Mouse (Mus musculus): ENCODE measurements around the gene Dbi. TPM values are rescaled to one million over a fixed set of nuclear protein-coding genes. Genes with fewer than 3 reads are reported as not detected.
A peak's percentile ranks its signal among the peaks of the same experiment; 100 is the strongest.

The Dbi gene
- polyA plus RNA-seq, 1 experiment = 698 TPM

GRCm38 (mm10) chr1:120101227-120101609 lies 19.7 kb downstream of the Dbi start:
- Histone ChIP-seq H3ac (ENCODE audit: control insufficient read depth, insufficient read length) (no peak overlapping the region), H3K4me2 (ENCODE audit: low read depth) (no peak overlapping the region), H3K79me2 (ENCODE audit: control insufficient read depth, insufficient read depth) (no peaks in the 10 kb centered on the region), H3K36me3 (ENCODE audit: control insufficient read depth, insufficient read depth) (no peaks in the 10 kb centered on the region), H3K4me3 (no peak overlapping the region), H3K27me3 (ENCODE audit: control insufficient read depth, insufficient read depth, insufficient read length) (no peaks in the 10 kb centered on the region)
- no peak for TF ChIP-seq USF1 (IDR thresholded peaks at IDR 0.05; ENCODE audit: low read depth)
- no peak for TF ChIP-seq POLR2A (IDR thresholded peaks at IDR 0.05; ENCODE audit: insufficient read length, low read depth)
- TF ChIP-seq MYOD1 (IDR thresholded peaks at IDR 0.05; ENCODE audit: control insufficient read depth in 1 of 3, insufficient read length in 2 of 3, low read depth in 2 of 3) = no peak
- TF ChIP-seq E2F4 (IDR thresholded peaks at IDR 0.05; ENCODE audit: insufficient read depth) = no peak

GRCm38 (mm10) chr1:120100456-120101226 lies 20.2 kb downstream of the Dbi start:
- TF ChIP-seq CEBPB (IDR thresholded peaks at IDR 0.05; ENCODE audit: insufficient read depth, poor library complexity, severe bottlenecking) (no peak), TCF12 (IDR thresholded peaks at IDR 0.05; ENCODE audit: insufficient read depth, poor library complexity, severe bottlenecking) (no peak), E2F4 (IDR thresholded peaks at IDR 0.05; ENCODE audit: insufficient read depth) (no peak), REST (IDR thresholded peaks at IDR 0.05; ENCODE audit: insufficient read depth, insufficient read length) (no peak), USF1 (IDR thresholded peaks at IDR 0.05; ENCODE audit: low read depth) (no peak), POLR2AphosphoS2 (IDR thresholded peaks at IDR 0.05; ENCODE audit: insufficient read length, low read depth) (no peak), POLR2A (IDR thresholded peaks at IDR 0.05; ENCODE audit: insufficient read length, low read depth) (no peak), MYOD1 (IDR thresholded peaks at IDR 0.05; ENCODE audit: control insufficient read depth in 1 of 3, insufficient read length in 2 of 3, low read depth in 2 of 3) (no peak), TCF3 (IDR thresholded peaks at IDR 0.05; ENCODE audit: insufficient read length, low read depth) (no peak), MYOG (IDR thresholded peaks at IDR 0.05; ENCODE audit: control insufficient read depth in 1 of 3, insufficient read depth in 1 of 3, insufficient read length in 2 of 3, low read depth in 2 of 3) (no peak), SRF (IDR thresholded peaks at IDR 0.05; ENCODE audit: control insufficient read depth, insufficient read length, low read depth) (no peak), MAX (IDR thresholded peaks at IDR 0.05; ENCODE audit: low read depth) (no peak)
- Histone ChIP-seq H3K36me3 (ENCODE audit: control insufficient read depth, insufficient read depth) (no peaks in the 10 kb centered on the region), H3K4me2 (ENCODE audit: low read depth) (no peak overlapping the region), H3ac (ENCODE audit: control insufficient read depth, insufficient read length) (no peak overlapping the region), H3K79me2 (ENCODE audit: control insufficient read depth, insufficient read depth) (no peaks in the 10 kb centered on the region), H3K4me3 (no peak overlapping the region), H3K27me3 (ENCODE audit: control insufficient read depth, insufficient read depth, insufficient read length) (no peaks in the 10 kb centered on the region)

- H3K4me3 ChIP-seq = no peak overlapping the region
- H3K27me3 ChIP-seq (ENCODE audit: control insufficient read depth, insufficient read depth, insufficient read length) = no peaks in the 10 kb centered on the region
- no peak for TF ChIP-seq CEBPB (IDR thresholded peaks at IDR 0.05; ENCODE audit: insufficient read depth, poor library complexity, severe bottlenecking)
- TF ChIP-seq TCF12 (IDR thresholded peaks at IDR 0.05; ENCODE audit: insufficient read depth, poor library complexity, severe bottlenecking) = no peak
- no peak for TF ChIP-seq SRF (IDR thresholded peaks at IDR 0.05; ENCODE audit: control insufficient read depth, insufficient read length, low read depth)
- no peak for TF ChIP-seq USF1 (IDR thresholded peaks at IDR 0.05; ENCODE audit: low read depth)
- no peak for TF ChIP-seq POLR2A (IDR thresholded peaks at IDR 0.05; ENCODE audit: insufficient read length, low read depth)
- no peak for TF ChIP-seq MAX (IDR thresholded peaks at IDR 0.05; ENCODE audit: low read depth)
- TF ChIP-seq MYOD1 (IDR thresholded peaks at IDR 0.05; ENCODE audit: control insufficient read depth in 1 of 3, insufficient read length in 2 of 3, low read depth in 2 of 3) = no peak
- TF ChIP-seq POLR2AphosphoS2 (IDR thresholded peaks at IDR 0.05; ENCODE audit: insufficient read length, low read depth) = no peak
- TF ChIP-seq REST (IDR thresholded peaks at IDR 0.05; ENCODE audit: insufficient read depth, insufficient read length) = no peak
- TF ChIP-seq E2F4 (IDR thresholded peaks at IDR 0.05; ENCODE audit: insufficient read depth) = no peak
- TF ChIP-seq MYOG (IDR thresholded peaks at IDR 0.05; ENCODE audit: control insufficient read depth in 1 of 3, insufficient read depth in 1 of 3, insufficient read length in 2 of 3, low read depth in 2 of 3) = no peak
- TF ChIP-seq TCF3 (IDR thresholded peaks at IDR 0.05; ENCODE audit: insufficient read length, low read depth) = no peak
- H3K4me2 ChIP-seq (ENCODE audit: low read depth) = peak overlapping the region; percentile 5
- H3K79me2 ChIP-seq (ENCODE audit: control insufficient read depth, insufficient read depth) = no peaks in the 10 kb centered on the region
- no peak overlapping the region for H3ac ChIP-seq (ENCODE audit: control insufficient read depth, insufficient read length)
- no peaks in the 10 kb centered on the region for H3K36me3 ChIP-seq (ENCODE audit: control insufficient read depth, insufficient read depth)
Observed at GRCm38 (mm10) chr1:120099483-120099882, 21.4 kb downstream of the Dbi start.

- Histone ChIP-seq H3K4me2 (ENCODE audit: low read depth) (no peak overlapping the region), H3K27me3 (ENCODE audit: control insufficient read depth, insufficient read depth, insufficient read length) (no peaks in the 10 kb centered on the region), H3K4me3 (no peak overlapping the region), H3K79me2 (ENCODE audit: control insufficient read depth, insufficient read depth) (no peaks in the 10 kb centered on the region), H3ac (ENCODE audit: control insufficient read depth, insufficient read length) (no peak overlapping the region), H3K36me3 (ENCODE audit: control insufficient read depth, insufficient read depth) (no peaks in the 10 kb centered on the region)
- TF ChIP-seq TCF3 (IDR thresholded peaks at IDR 0.05; ENCODE audit: insufficient read length, low read depth) (no peak), SRF (IDR thresholded peaks at IDR 0.05; ENCODE audit: control insufficient read depth, insufficient read length, low read depth) (no peak), MYOG (IDR thresholded peaks at IDR 0.05; ENCODE audit: control insufficient read depth in 1 of 3, insufficient read depth in 1 of 3, insufficient read length in 2 of 3, low read depth in 2 of 3) (no peak), E2F4 (IDR thresholded peaks at IDR 0.05; ENCODE audit: insufficient read depth) (no peak), MAX (IDR thresholded peaks at IDR 0.05; ENCODE audit: low read depth) (no peak), REST (IDR thresholded peaks at IDR 0.05; ENCODE audit: insufficient read depth, insufficient read length) (no peak), USF1 (IDR thresholded peaks at IDR 0.05; ENCODE audit: low read depth) (no peak), POLR2A (IDR thresholded peaks at IDR 0.05; ENCODE audit: insufficient read length, low read depth) (no peak), CEBPB (IDR thresholded peaks at IDR 0.05; ENCODE audit: insufficient read depth, poor library complexity, severe bottlenecking) (no peak), MYOD1 (IDR thresholded peaks at IDR 0.05; ENCODE audit: control insufficient read depth in 1 of 3, insufficient read length in 2 of 3, low read depth in 2 of 3) (no peak)
Observed at GRCm38 (mm10) chr1:120098327-120098726, 22.6 kb downstream of the Dbi start.

Measured in myocyte (in vitro differentiated cells).